Mouse (Mus musculus) Patski (cell line): ENCODE data around the gene Clca2. TPM values are rescaled to one million over a fixed set of nuclear protein-coding genes. Genes with fewer than 3 reads are reported as not detected.
A peak's percentile ranks its signal among the peaks of the same experiment; 100 is the strongest.
"Not testable (repeated sequence)": the region's sequence is repeated elsewhere in the genome, so short reads cannot be mapped to it uniquely, and the experiment has no call there.

ENCODE experiments used
- ATAC-seq: fragments of 100-300 bp; one replicate; pipeline ENCODE4 v1.8.0; 2021
- CTCF ChIA-PET: fragments of 350-600 bp; sonication (Branson Sonifier 250); formaldehyde crosslinking; loops from one replicate; lab custom pipeline; 2022; ENCODE audit warnings: inconsistent platforms; lab: Charles Lee
- POLR2A ChIA-PET: fragments of 350-600 bp; sonication (Branson Sonifier 250); formaldehyde crosslinking; loops from one replicate; lab custom pipeline; 2022; ENCODE audit warnings: antibody characterized with exemption, inconsistent platforms; lab: Charles Lee
- DNase-seq: peaks from one replicate; pipeline ENCODE4 v3.0.0-alpha.2; 2011; ENCODE audit warnings: low read depth, low spot score
- H3K27me3 ChIP-seq: fragments of 371-371 bp; one replicate; pipeline ENCODE4 v1.5.1; 2021
- CTCF ChIP-seq: fragments of 100-300 bp; IDR thresholded peaks from one replicate; pipeline ENCODE4 v1.5.1; 2021
- in situ Hi-C: fragments of 300-500 bp; cut with MboI; formaldehyde crosslinking; loops from 3 replicates; pipeline ENCODE4 v1.11.1; 2018; ENCODE audit warnings: low pct_unique_long_range_greater_than_20kb, mixed read lengths
- polyA plus RNA-seq: library from polyadenylated mRNA; unstranded; gene quantifications from one replicate; pipeline ENCODE4 v1.2.3, GENCODE M21; 2021

Gene Clca2
- polyA plus RNA-seq, 1 experiment from 2014 or later, result 0.03 TPM

DNA sequence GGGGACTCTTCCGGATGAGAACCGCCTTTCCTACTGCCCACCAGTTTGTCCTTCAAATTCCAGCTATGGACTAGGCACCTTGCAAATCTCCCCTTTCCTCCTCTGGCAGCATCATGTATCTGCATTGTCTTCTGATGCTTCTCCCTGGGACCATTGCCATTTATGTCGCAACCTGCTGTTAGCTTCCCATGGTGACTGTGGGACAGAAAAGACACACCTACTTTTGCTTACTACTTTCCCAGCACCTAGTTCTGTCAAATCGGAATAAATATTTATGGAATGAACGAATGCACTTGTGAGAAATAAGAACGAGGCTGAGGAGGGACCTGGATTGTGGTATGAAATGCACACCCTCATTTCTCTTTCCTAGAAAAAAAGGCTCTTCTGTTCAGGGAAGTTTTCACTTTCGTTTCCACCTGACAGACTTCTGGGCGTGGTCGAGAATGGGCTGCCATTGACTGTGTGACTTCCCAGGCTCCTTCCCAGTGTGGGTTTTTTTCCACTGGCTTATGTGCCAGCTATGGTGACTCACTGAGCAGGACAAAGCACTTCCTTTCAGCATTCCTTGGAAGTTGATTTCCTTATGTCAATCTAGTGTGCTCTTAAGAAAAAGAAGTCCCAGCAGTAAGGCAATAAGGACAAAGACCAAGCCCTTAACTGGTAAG, 2.8 kb upstream of the Clca2 start:
- CTCF ChIA-PET, result interaction anchor here (1.4 to 2.0 kb wide), 4 partner anchors 10 to 29 kb away, joined by 3 to 4 read pairs (median 4); no protein-coding TSS in a partner anchor
- ATAC-seq (peak; percentile 56), DNase-seq (peak; percentile 71)
- POLR2A ChIA-PET, result interaction anchor here (0.5 to 0.9 kb wide), 2 partner anchors 37 to 197 kb away, joined by 3 to 4 read pairs; no protein-coding TSS in a partner anchor
- H3K27me3 ChIP-seq, result no peaks in the 10 kb centered on the region
- in situ Hi-C loops, result no loop called here
- no peak for TF ChIP-seq CTCF

DNA sequence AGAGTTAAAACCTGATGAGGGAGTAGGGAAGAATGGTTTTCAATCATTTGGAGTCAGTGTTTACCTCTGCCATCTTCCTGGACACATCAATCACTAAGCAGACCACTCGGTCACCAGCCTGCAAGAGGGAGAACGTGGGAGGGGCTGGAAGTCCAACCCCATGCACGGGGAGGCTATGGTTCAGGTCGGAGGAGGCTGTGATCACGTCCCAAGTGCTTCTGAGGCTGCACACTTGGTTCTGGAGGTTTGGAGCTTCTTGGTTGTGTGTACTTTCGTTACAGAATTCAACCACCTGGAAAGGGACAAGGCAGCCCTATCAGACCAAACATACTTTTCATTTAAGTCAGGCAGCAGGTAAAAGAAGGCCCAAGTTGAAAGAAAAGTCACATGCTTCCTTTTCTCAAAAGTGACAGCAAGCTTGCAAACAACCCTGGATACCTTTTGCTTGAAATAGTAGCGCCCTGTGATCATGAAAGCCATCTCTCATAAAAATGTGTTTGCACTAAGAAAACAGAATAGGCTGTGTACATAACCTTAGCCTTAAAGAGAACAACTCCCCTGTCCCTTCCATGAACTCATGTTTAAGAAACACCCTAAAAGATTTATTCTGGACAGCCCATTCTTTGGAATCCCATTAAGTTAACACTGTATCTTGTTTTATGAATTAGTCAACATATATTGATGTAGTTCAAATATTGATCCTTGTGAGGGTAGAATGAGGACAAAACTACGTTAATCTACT, 11.2 kb downstream of the Clca2 start:
- CTCF ChIA-PET, result interaction anchor here (1.0 kb wide), 1 partner anchor 23 kb away, joined by 3 read pairs; no protein-coding TSS in a partner anchor

DNA sequence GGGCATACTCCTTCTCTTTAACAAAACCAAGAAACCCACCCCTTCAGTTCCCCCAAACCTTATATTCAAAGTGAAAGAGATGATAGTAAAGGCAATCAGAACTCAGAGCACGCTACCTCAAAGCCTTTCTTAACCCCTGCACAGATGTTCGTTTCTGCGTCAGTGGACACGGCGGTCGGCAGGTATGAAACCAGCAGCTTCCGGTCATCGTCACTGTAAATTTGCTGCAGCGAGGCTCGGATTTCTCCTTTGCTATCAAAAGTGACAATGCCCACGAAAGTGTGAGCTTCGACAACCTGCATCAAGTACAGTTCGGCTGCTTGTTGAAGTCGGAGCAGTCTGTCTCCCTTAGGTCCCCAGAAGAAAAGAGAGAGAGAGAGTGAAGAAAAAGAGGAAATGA, 13.1 kb downstream of the Clca2 start:
- ATAC-seq (no peak), DNase-seq (no peak)
- no peaks in the 10 kb centered on the region for H3K27me3 ChIP-seq
- no peak for TF ChIP-seq CTCF
- in situ Hi-C loops, result no loop called here
- ChIA-PET POLR2A (no interaction called here), CTCF (interaction anchor here (1.1 to 1.9 kb wide), 2 partner anchors 16 kb away, joined by 4 read pairs; no protein-coding TSS in a partner anchor)

More for the DNA sequence above, 11.2 kb downstream of the Clca2 start:
- ATAC-seq, result no peak
- POLR2A ChIA-PET, result interaction anchor here (1.1 kb wide), 1 partner anchor 392 kb away, joined by 4 read pairs; no protein-coding TSS in a partner anchor
- in situ Hi-C loops, result no loop called here
- H3K27me3 ChIP-seq, result no peaks in the 10 kb centered on the region
- DNase-seq, result no peak
- no peak for TF ChIP-seq CTCF

DNA sequence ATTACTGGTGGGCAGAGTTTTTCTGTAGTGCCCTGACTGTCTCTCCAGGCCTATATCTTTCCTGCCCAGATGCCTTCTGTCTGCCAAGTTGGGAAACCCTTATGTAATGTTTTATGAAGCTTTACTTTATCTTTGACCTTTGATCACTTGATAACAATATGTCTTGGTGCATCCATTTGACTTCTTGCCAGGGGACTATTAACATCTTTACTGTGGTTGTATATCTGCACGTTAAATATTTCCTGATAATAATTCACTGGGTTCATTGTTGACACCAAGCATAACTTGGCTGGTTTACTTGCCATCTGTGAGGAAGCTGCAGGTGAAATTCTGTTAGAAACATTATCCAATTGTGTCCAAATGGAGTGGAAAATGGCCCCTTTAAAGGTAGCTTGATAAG, 16.2 kb downstream of the Clca2 start:
- CTCF ChIA-PET, result interaction anchor here (1.0 to 3.5 kb wide), 5 partner anchors 8 to 55 kb away, joined by 3 to 16 read pairs (median 5); no protein-coding TSS in a partner anchor
- DNase-seq (no peak), ATAC-seq (no peak)
- in situ Hi-C loops, result no loop called here
- no peak for TF ChIP-seq CTCF
- no peaks in the 10 kb centered on the region for H3K27me3 ChIP-seq
- POLR2A ChIA-PET, result no interaction called here

DNA sequence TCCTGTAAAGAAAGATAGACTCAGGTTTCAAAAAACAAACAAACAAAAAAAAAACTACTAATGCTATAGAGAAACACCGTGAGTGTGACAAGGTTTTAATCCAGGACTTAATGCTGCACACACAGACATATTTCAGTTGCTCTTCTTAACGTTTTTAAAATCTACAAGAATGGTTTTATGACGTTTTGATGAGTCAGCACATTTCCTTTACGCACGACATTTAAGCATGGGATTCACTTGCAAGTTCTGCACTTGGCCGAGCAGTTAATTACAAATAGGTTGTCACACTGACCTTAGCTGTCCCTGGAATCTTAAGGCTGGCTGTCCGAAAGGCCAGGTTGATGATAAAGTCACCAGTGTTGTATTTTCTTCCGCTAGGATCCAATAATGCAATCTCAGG, 18.3 kb downstream of the Clca2 start:
- POLR2A ChIA-PET, result no interaction called here
- TF ChIP-seq CTCF, result no peak
- in situ Hi-C loops, result no loop called here
- no peak for ATAC-seq
- H3K27me3 ChIP-seq, result no peaks in the 10 kb centered on the region
- no peak for DNase-seq
- CTCF ChIA-PET, result interaction anchor here (0.7 to 3.5 kb wide), 4 partner anchors 8 to 19 kb away, joined by 3 to 16 read pairs (median 4); no protein-coding TSS in a partner anchor

DNA sequence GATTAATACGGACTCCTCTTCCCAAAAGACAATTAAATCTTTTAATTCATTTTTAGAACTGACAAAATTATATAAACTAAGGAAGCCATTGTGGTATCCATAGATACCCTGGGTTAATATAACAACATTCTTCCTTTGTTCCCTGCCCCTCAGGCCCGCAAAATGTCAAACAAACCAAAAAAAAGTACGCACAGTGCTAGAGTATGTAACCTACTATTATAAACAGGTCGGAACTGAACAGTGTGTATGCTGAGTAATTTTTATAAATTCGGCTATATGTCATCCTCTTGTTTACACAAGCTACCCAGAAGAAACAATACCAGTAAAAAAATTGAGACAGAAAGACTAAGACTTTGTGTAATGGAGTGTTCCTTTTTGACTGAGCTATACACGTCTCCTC, 20.8 kb downstream of the Clca2 start:
- POLR2A ChIA-PET, result no interaction called here
- ATAC-seq (no peak), DNase-seq (no peak)
- in situ Hi-C loops, result no loop called here
- H3K27me3 ChIP-seq, result no peaks in the 10 kb centered on the region
- no peak for TF ChIP-seq CTCF
- CTCF ChIA-PET, result no interaction called here

DNA sequence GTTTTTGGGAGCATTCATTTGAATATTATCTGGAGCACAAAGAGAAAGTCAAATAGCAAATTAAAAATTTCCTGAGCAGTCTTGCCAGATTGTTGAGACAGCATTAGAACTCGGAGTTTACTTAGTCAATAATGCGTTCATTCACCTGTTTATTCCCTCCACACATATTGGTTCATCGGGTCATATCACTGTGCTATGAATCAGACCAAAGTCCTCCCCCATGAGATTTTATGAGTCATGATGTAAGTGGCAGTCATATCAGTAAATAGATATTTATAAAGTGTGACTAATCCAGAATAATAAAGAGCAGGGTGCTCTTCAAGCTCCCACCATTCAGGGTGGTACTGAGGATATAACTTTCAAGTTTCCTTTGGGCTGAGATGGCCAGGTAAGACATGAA, 26.9 kb downstream of the Clca2 start:
- no peak for ATAC-seq

DNA sequence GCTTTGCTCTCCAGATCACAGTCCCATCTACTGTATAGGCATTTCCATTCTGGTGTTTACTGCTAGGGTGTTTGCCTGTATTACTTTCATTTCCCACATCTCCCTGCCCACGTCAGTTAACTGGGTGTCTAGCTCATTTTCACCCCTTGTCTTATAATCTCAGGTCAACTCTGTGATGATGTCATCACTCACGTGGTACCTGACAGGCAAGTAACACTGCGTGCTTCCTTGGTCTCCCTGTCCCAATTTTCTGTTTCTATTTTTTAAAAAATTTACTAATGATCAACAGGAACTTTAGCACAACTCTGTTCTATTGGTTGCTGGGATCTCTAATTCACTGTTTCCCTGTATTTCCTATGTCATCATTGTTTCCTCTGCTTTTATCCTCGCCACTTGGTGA, 30.3 kb downstream of the Clca2 start:
- no peak for DNase-seq
- ATAC-seq, result no peak
- in situ Hi-C loops, result loop anchor here (5.0 kb wide), 1 partner anchor 52 kb away; no protein-coding TSS in a partner anchor
- ChIA-PET CTCF (interaction anchor here (1.1 kb wide), 1 partner anchor 12 kb away, joined by 3 read pairs; no protein-coding TSS in a partner anchor), POLR2A (no interaction called here)
- peaks cover 4% of the 10 kb centered on the region for H3K27me3 ChIP-seq
- no peak for TF ChIP-seq CTCF

More for the DNA sequence above, 26.9 kb downstream of the Clca2 start:
- no peaks in the 10 kb centered on the region for H3K27me3 ChIP-seq
- TF ChIP-seq CTCF, result no peak
- in situ Hi-C loops, result no loop called here
- ChIA-PET POLR2A (no interaction called here), CTCF (interaction anchor here (0.7 to 1.0 kb wide), 2 partner anchors 9 to 10 kb away, joined by 3 to 5 read pairs; no protein-coding TSS in a partner anchor)
- DNase-seq, result no peak

DNA sequence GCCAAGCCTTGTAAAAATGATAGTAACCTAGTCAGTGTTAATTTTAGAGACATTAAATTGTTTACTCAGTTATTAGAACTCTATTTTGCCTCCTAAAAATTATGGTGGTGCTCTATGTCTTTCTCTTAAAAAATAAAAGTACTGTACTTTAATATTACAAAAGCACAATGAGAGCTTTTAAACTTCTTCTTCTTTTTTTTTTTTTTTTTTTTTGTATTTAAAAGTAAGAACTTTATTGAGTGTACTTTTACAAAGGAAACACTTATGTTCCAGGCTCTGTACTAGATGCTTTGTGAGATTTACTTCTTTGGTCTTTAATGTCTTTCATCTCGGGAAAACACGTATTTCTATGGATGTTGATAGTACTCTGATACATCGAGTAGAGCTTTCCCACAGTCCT, 44.1 kb downstream of the Clca2 start:
- H3K27me3 ChIP-seq, CTCF ChIA-PET, ATAC-seq, DNase-seq, in situ Hi-C loops: not testable (repeated sequence)
- POLR2A ChIA-PET, result interaction anchor here (0.6 kb wide), 2 partner anchors 28 to 87 kb away, joined by 3 read pairs; no protein-coding TSS in a partner anchor

DNA sequence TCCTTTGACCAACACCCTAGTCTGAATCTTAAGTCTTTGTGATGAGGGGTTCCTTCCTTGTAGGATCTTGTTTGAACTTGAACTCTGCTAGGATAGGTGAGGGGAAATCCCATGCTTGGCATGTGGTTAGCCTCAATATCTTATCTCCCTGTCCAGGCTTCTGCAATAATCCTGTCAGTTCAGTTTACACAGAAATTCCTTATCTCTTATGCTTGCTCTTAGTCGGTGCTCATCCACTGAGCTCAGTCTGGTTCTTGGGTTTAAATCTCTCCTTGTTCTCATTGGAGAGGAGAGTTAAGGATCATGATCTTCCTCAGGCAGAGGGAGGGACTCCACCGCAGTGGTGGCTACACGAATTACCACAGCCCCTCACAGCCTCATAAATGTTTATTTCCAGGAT, 49.4 kb downstream of the Clca2 start:
- ChIA-PET CTCF (no interaction called here), POLR2A (no interaction called here)
- in situ Hi-C loops, result no loop called here
- no peaks in the 10 kb centered on the region for H3K27me3 ChIP-seq
- DNase-seq, result no peak
- ATAC-seq, result no peak
- no peak for TF ChIP-seq CTCF
